Mouse (Mus musculus): ENCODE data around the gene Pcdh19.

GRCm38 (mm10) chrX:133653071-133653470, 35.7 kb downstream of the Pcdh19 start:
- TF ChIP-seq CTCF (IDR thresholded peaks at IDR 0.05; ENCODE audit: low read depth) (no peak), EP300 (optimal IDR thresholded peaks at IDR 0.05) (no peak)

All from stomach, postnatal 0 days (tissue).